In genomic region chr6:128854024-128854820, GRCm38 (mm10) we compare ENCODE assay signal across 9 mouse cellular contexts. TPM values are rescaled to one million over a fixed set of nuclear protein-coding genes. Genes with fewer than 3 reads are reported as not detected.
A peak's percentile ranks its signal among the peaks of the same experiment; 100 is the strongest.
DNase-seq lines count a peak whose midpoint lies in the region; ATAC-seq and TF ChIP-seq lines count a peak whose summit lies in the region.
"Had no signal": no experiment of that assay in that cellular context is flagged by ENCODE, and none has a peak within 500 bp of the region (broad histone marks: within the 10 kb centered on the region; RNA-seq: fewer than 3 reads in every experiment).

No protein-coding gene starts in this region.

- no peak for TF ChIP-seq POLR2A in cerebellum, adult 2 months (IDR thresholded peaks at IDR 0.05; ENCODE audit: borderline replicate concordance, insufficient read depth, low read length)

- H3K9ac ChIP-seq in forebrain, embryonic 16.5 days (replicated peaks; ENCODE audit: low read depth, low read length): no peak overlapping the region
- H3K9ac ChIP-seq in hindbrain, embryonic 12.5 days: no peak overlapping the region

- ATAC-seq in forebrain, embryonic 16.5 days: peak; percentile 73
- peak; percentile 71 for ATAC-seq in hindbrain, embryonic 12.5 days (ENCODE audit: low FRiP score)

- 54% methylated on average over 12 of the region's 12 CpGs for WGBS in cerebellum, adult 2 months
- WGBS in forebrain, embryonic 16.5 days: 42% methylated on average over 12 of the region's 12 CpGs
- WGBS in hindbrain, embryonic 12.5 days: 40% methylated on average over 12 of the region's 12 CpGs

- TF ChIP-seq CTCF in cerebellum, adult 2 months (IDR thresholded peaks at IDR 0.05; ENCODE audit: borderline replicate concordance, insufficient read depth, low read depth, low read length): peak; percentile 40; the same call in 1 of the 2 replicates

- no peaks in the 10 kb centered on the region for H3K36me3 ChIP-seq in forebrain, embryonic 16.5 days (ENCODE audit: control insufficient read depth, insufficient read depth)
- no peaks in the 10 kb centered on the region for H3K36me3 ChIP-seq in hindbrain, embryonic 12.5 days

- no peaks in the 10 kb centered on the region for H3K4me1 ChIP-seq in cerebellum, adult 2 months (ENCODE audit: control insufficient read depth, insufficient read depth, low read length)
- H3K4me1 ChIP-seq in forebrain, embryonic 16.5 days (replicated peaks; ENCODE audit: control insufficient read depth, insufficient read depth, low read length): no peaks in the 10 kb centered on the region; the same call in 1 of the 2 replicates
- no peaks in the 10 kb centered on the region for H3K4me1 ChIP-seq in hindbrain, embryonic 12.5 days

- DNase-seq in NIH3T3 (ENCODE audit: low read depth) (peak; percentile 83), MN1 (ENCODE audit: low spot score) (no peak)
- peak; percentile 42 to 61 for DNase-seq in cerebellum, adult 2 months
- DNase-seq in layer of hippocampus, adult 9-11 months: peak; percentile 28
- peak; percentile 89 for DNase-seq in lung, postnatal 36 days
- DNase-seq in retina, postnatal 1 day: peak; percentile 89

- no peaks in the 10 kb centered on the region for H3K9me3 ChIP-seq in forebrain, embryonic 16.5 days (ENCODE audit: control insufficient read depth, low read length)
- H3K9me3 ChIP-seq in hindbrain, embryonic 12.5 days (replicated peaks): no peaks in the 10 kb centered on the region

- H3K4me3 ChIP-seq in cerebellum, adult 2 months (replicated peaks; ENCODE audit: insufficient read depth, low read depth, low read length): no peak overlapping the region
- no peak overlapping the region for H3K4me3 ChIP-seq in forebrain, embryonic 16.5 days (replicated peaks; ENCODE audit: low read length)
- no peak overlapping the region for H3K4me3 ChIP-seq in hindbrain, embryonic 12.5 days

- peak overlapping the region; percentile 13; the same call in 1 of the 2 replicates for H3K4me2 ChIP-seq in forebrain, embryonic 16.5 days (ENCODE audit: low read length)
- H3K4me2 ChIP-seq in hindbrain, embryonic 12.5 days (replicated peaks): 0 out of 2 replicates have a peak overlapping the region, but pooled peaks have one; percentile 3

- H3K27ac ChIP-seq in cerebellum, adult 2 months (ENCODE audit: insufficient read depth, low read length): no peak overlapping the region
- H3K27ac ChIP-seq in forebrain, embryonic 16.5 days (ENCODE audit: low read length): no peak overlapping the region
- H3K27ac ChIP-seq in hindbrain, embryonic 12.5 days: no peak overlapping the region

- no peaks in the 10 kb centered on the region for H3K27me3 ChIP-seq in cerebellum, adult 2 months (ENCODE audit: control insufficient read depth, insufficient read depth, low read length)
- H3K27me3 ChIP-seq in forebrain, embryonic 16.5 days (replicated peaks; ENCODE audit: control insufficient read depth, insufficient read depth, low read length): no peaks in the 10 kb centered on the region
- H3K27me3 ChIP-seq in hindbrain, embryonic 12.5 days: no peaks in the 10 kb centered on the region

RNA-seq across cellular contexts. Expression of gene Klrb1b, which starts 28.1 kb away (rescaled TPM):
- not detected in 2 replicates for polyA plus RNA-seq in cerebellum, adult 2 months (2012; rRNA removed)
- polyA plus RNA-seq in forebrain, embryonic 16.5 days (2015; fragmentation: Nextera tagmentation; extraction: Ambion mirVana): not detected in 2 replicates
- polyA plus RNA-seq in hindbrain, embryonic 12.5 days (2016; fragmentation: Nextera tagmentation; extraction: Ambion mirVana): 0.25 TPM in 1 of 2 replicates, not detected in the other
- polyA plus RNA-seq: heart, embryonic 14.5 days had no signal

RNA-seq across cellular contexts. Expression of gene Gm44511, which starts 28.1 kb away (rescaled TPM):
- polyA plus RNA-seq in cerebellum, adult 2 months (2012; rRNA removed): not detected in 2 replicates
- not detected in 2 replicates for polyA plus RNA-seq in forebrain, embryonic 16.5 days (2015; fragmentation: Nextera tagmentation; extraction: Ambion mirVana)
- not detected in 2 replicates for polyA plus RNA-seq in hindbrain, embryonic 12.5 days (2016; fragmentation: Nextera tagmentation; extraction: Ambion mirVana)
- polyA plus RNA-seq: heart, embryonic 14.5 days had no signal

RNA-seq across cellular contexts. Expression of gene Clec2i, which starts 33.2 kb away (rescaled TPM):
- polyA plus RNA-seq in cerebellum, adult 2 months (2012; rRNA removed): 0.06 TPM in 1 of 2 replicates, not detected in the other
- polyA plus RNA-seq in forebrain, embryonic 16.5 days (2015; fragmentation: Nextera tagmentation; extraction: Ambion mirVana): not detected in 2 replicates
- not detected in 2 replicates for polyA plus RNA-seq in hindbrain, embryonic 12.5 days (2016; fragmentation: Nextera tagmentation; extraction: Ambion mirVana)

RNA-seq across cellular contexts. Expression of gene BC035044, which starts 36.7 kb away (rescaled TPM):
- polyA plus RNA-seq in cerebellum, adult 2 months (2012; rRNA removed): 0.30 and 0.79 TPM in 2 replicates
- polyA plus RNA-seq in forebrain, embryonic 16.5 days (2015; fragmentation: Nextera tagmentation; extraction: Ambion mirVana): 0.31 and 0.34 TPM in 2 replicates
- polyA plus RNA-seq in hindbrain, embryonic 12.5 days (2016; fragmentation: Nextera tagmentation; extraction: Ambion mirVana): 0.35 and 0.57 TPM in 2 replicates
